Mouse (Mus musculus) right cerebral cortex, adult 18-20 months (tissue): ENCODE results near the gene Loxl1.

Experiments
- DNase-seq: peaks from one replicate; pipeline ENCODE4 v3.0.0; 2022; ENCODE audit warnings: mixed read lengths

Loxl1 gene

GRCm38 (mm10) chr9:58312944-58313359 is at the start of gene Loxl1:
Gene Loxl1, minus strand, starts transcription at chr9:58313186.
- peak; percentile 26 for DNase-seq

- DNase-seq: no peak
These were observed 49.0 kb upstream of the Loxl1 start for GRCm38 (mm10) chr9:58361956-58362355.

- no peak for DNase-seq
These were observed 48.4 kb upstream of the Loxl1 start for GRCm38 (mm10) chr9:58361373-58361772.

DNA sequence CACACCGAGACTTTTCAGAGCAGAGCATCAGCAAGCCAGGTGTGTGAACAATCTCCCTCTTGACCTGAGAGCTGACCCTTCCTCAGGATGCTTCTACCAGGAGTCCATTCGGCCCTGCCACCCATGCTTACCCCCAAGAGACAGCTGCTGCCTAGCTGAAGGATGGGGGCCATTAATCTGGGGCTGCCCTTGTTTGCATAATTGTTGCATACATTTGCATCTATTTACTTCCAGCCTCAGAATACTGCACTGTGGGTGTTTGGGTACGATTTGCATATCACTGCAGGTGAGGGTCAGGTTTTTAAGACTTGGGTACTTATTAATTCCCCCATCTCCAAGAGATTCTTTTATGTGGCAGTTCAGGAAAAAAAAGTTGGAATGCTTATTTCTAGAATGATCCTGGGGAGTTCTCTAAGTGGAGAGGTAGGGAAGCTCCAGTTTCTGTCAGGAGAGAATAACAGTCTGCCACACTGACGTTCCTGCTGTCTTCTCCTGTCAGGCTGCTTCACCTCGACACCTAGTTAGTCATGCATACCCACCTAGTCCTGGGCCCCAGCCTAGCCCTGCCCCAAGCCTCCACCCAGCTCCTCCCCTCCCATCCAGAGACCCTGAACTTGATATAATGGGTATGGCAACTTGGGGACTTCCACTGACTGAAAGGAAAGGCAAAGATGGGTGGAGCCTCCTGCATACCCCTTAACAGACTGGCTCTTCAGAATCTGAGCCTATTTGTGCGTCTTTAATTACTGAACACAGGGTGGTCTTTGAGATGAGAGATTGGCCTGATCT is 42.5 kb upstream of the Loxl1 start:
- no peak for DNase-seq

- no peak for DNase-seq
These were observed 41.7 kb upstream of the Loxl1 start for GRCm38 (mm10) chr9:58354701-58355100.

DNA sequence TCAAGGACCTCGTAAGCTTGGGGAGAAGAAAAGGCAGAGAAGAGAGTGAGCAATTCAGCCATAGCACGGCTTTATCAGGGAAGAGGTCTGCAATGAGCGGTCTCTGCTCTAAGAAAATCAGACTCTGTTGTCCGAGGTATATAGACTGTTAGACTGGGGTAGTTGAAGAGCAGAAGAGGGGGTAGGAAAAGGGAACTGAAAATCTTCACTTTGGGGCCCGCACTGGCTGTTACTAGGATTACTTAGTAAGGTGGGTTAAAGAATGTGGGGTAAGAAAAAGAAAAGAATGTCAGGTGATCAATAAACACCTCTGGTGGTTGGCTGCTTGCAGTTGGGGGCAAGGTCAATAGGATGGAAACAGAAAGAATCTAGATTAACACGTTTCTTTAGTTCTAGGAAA is 40.2 kb upstream of the Loxl1 start:
- no peak for DNase-seq

- no peak for DNase-seq
These were observed 34.8 kb upstream of the Loxl1 start for GRCm38 (mm10) chr9:58347795-58348194.

GRCm38 (mm10) chr9:58346498-58346897 is 33.5 kb upstream of the Loxl1 start:
- DNase-seq: no peak

DNA sequence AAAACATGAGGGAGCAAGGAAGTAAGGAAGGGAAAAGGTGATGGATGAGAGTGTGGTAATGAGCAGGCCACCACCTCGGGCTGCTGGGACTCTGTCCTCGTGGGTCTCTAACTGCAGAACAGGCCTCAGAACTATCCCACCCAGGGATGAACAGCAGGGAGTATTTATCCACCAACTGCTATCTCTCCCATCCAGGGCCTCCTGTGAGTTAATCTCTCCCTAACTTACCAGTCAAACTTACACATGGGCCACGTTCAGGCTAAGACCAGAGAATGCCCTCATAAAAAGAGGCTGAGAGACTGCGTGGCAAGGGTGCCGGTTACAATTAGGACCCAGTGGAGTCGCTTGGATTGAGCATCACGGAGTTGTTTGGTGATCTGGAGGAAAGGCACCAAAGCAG is 33.0 kb upstream of the Loxl1 start:
- DNase-seq: no peak

- DNase-seq: no peak
These were observed 28.8 kb upstream of the Loxl1 start for GRCm38 (mm10) chr9:58341795-58342194.

DNA sequence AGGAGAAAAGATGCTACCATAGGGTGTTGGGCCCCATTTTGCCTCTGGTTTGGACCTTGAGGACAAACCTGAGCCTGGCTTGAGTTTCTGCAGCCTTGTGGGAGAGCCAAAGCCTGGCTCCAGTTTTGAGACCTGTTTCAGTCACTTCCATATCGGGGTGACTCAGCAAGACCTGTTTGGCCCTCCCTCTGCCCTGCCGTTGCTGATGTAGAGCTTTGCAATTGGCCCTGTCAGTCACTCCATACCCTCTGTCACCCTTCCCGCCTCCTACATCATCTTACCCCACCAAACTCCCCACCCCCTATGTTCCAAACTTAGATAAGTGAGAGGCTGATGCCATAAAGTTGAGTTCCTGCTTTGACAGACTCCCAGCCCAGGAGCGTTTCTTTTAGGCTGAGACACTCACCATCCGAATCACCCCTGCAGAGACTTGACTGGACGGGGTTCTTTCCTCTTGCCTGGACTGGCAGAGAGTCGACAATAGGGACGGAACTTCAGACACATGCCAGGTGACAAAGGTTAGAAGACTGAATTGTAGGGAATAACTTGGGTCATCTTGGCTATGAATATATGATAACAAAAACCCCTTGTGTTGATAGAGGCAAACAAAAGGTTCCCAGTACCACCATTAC is 23.8 kb upstream of the Loxl1 start:
- DNase-seq: no peak

DNA sequence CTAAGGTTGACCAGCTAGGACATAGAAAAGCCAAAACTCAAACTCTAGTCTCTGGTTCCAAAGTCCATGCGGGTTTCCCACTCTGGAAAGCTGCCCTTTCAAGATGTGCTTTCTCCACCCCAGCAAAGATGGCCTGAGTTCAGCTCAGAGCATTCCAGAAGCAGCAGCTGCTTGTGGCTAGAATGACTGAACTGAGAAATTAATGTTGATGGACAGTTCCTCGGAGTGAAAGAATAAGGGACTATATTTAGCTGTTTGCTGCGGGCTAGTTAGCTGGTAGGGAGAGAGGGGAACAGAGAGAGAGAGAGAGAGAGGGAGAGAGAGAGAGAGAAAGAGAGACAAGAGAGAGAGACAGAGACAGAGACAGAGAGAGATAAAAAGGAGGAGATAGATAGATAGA is 18.3 kb upstream of the Loxl1 start:
- DNase-seq: no peak

GRCm38 (mm10) chr9:58330293-58330692 is 17.3 kb upstream of the Loxl1 start:
- DNase-seq: peak; percentile 70

DNA sequence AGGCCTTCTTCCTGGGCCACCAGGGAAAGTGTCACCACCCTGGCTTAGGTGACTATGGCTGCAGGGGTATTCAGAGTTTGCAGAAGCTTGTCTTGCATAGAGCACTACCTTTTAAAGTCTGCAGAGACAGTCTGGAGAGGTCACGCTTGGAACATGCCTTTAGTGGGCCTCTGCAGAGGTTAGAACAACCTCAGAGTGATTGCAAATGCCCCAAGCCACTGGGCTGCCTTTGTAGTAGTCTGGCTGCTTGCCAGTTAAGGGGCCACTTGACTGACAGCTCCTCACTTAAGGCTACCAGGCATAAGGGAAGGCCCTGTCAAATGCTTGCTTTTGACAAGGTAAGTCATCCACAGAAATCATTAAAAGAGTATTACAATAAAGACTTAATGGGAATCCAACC is 14.4 kb upstream of the Loxl1 start:
- DNase-seq: no peak

GRCm38 (mm10) chr9:58326477-58327180 is 13.6 kb upstream of the Loxl1 start:
- no peak for DNase-seq

DNA sequence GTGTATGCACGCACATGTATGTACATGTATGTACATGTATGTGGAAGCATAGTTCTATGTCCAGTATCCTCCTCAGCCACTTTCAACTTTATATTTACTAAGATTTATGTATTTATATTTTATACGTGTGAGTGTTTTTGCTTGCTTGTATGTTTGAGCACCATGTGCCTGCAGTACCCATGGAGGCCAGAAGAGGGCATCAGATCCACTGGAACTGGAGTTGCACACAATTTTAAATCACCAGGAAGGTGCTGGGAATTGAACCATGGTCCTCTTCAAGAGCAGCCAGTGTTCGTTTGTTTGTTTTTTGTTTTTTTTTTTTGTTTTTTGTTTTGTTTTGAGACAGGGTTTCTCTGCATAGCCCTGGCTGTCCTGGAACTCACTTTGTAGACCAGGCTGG is 8.7 kb upstream of the Loxl1 start:
- no peak for DNase-seq

- DNase-seq: no peak
These were observed 5.3 kb upstream of the Loxl1 start for GRCm38 (mm10) chr9:58318317-58318716.

GRCm38 (mm10) chr9:58317381-58317780 is 4.4 kb upstream of the Loxl1 start:
- DNase-seq: no peak

DNA sequence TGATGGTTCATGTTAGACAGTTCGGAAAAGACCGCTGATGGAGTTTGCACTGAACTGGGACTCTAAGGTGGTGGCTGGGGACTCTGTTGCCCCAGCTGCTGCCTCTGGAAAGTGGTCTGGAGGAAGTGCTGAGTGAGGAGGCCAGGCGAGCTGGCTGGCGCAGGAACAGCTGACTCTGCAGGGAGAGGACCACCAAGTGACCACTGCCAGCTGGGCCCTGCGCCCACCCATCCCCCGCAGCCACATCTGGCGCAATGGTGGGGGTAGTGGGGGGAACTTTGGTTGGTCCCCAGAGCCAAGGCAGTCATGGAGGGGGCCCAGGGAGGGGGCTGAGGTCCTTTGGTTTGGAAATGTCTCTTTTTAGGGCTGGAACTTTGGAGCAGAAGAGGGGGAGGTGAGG is 3.8 kb upstream of the Loxl1 start:
- DNase-seq: no peak

GRCm38 (mm10) chr9:58315850-58316249 is 2.9 kb upstream of the Loxl1 start:
- no peak for DNase-seq

DNA sequence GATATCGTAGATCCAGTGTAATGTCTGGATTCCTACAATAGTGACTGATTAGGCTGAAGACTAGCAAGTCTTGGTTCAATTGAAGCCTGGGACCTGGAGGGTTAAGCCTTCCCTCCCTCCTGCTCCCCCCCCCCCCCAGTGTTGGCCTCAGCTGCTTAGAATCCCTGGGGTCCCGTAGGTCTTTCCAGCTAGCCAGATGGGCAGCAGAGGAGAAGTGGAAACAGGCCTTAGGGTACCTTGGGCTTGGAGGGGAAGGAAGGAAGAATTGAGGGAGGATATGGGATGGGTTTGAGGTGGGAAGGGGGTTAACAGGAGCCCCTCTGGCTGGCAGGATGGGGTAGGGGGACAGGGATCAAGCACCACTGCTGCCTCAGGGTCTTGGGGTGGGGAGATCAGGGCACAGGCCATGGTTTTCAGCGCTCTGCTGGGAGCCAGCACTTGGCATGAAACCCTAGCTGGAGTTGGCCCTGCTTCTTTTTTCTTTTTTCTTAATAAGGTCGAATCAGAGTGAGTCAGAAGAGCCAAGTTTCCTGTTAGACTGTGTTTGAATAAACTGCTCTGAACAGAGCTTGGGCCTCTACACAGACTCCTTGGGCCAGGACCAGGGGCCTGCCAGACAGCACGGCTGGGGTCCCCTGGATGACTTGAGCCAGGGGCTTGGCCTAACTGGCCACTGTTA is 1.8 kb upstream of the Loxl1 start:
- DNase-seq: no peak

DNA sequence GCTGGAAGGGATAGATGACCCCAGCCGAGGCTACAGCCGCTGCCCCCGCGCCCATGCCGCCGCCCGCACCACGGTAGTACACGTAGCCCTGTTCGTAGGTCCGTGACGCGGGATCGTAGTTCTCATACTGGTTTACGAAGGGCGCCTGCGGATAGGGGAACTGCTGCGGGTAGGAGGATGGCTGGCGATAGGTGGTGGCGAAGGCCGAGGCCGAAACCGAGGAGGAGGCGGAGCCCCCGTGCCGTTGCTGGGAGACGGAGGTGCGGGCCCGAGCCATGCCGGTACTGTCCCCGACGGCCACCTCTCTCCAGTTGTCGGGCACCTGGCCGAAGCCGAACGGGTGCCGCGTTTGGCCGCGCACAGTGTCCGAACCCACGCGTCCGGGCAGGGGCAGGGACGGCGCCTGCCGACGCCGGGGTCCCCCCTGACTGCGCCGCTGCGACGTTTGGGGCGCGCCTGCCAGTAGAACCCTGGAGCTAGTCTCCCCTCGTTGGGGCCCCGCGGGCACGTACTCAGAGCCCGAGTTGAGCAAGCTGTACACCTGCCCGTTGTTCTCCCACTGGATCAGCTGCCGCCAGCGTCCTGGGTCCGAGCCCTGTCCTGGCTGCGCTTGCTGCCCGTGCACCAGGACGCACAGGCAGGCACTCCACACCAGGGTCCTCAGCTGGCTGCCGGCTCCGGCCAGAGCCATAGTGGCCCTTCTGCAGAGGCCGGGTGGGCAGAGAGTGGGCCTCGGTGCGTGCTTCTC is 616 bp downstream of the Loxl1 start:
- DNase-seq: no peak
